Mouse (Mus musculus): ENCODE results near the gene Tmem218. TPM values are rescaled to one million over a fixed set of nuclear protein-coding genes. Genes with fewer than 3 reads are reported as not detected.

Gene Tmem218
- polyA plus RNA-seq, 1 experiment from 2014 or later: 11.5 TPM

- H3K4me3 ChIP-seq (ENCODE audit: low read depth, low read length): no peak overlapping the region
- H3K27me3 ChIP-seq (ENCODE audit: control insufficient read depth, insufficient read depth, low read length): no peaks in the 10 kb centered on the region
- no peak overlapping the region for H3K9ac ChIP-seq (ENCODE audit: low read length)
- ATAC-seq (ENCODE audit: insufficient read depth, low FRiP score, low TSS enrichment) (no peak), DNase-seq (ENCODE audit: low spot score) (no peak)
- H3K36me3 ChIP-seq (ENCODE audit: control insufficient read depth, insufficient read depth, low read length): no peaks in the 10 kb centered on the region
- 79% methylated on average over 2 of the region's 2 CpGs for WGBS
- H3K4me2 ChIP-seq (ENCODE audit: low read depth): no peak overlapping the region
- H3K27ac ChIP-seq (ENCODE audit: low read depth, low read length): no peak overlapping the region
- no peaks in the 10 kb centered on the region for H3K4me1 ChIP-seq (ENCODE audit: control insufficient read depth, insufficient read depth, low read length)
- H3K9me3 ChIP-seq (ENCODE audit: control insufficient read depth, low read length): no peaks in the 10 kb centered on the region
These were observed 37.4 kb downstream of the Tmem218 start for GRCm38 (mm10) chr9:37245404-37245803.

GRCm38 (mm10) chr9:37245810-37246209 is 37.8 kb downstream of the Tmem218 start:
- 93% methylated on average over 1 of the region's 1 CpGs for WGBS
- Histone ChIP-seq H3K4me2 (ENCODE audit: low read depth) (no peak overlapping the region), H3K9ac (ENCODE audit: low read length) (no peak overlapping the region), H3K9me3 (ENCODE audit: control insufficient read depth, low read length) (no peaks in the 10 kb centered on the region), H3K27me3 (ENCODE audit: control insufficient read depth, insufficient read depth, low read length) (no peaks in the 10 kb centered on the region), H3K27ac (ENCODE audit: low read depth, low read length) (no peak overlapping the region), H3K36me3 (ENCODE audit: control insufficient read depth, insufficient read depth, low read length) (no peaks in the 10 kb centered on the region), H3K4me1 (ENCODE audit: control insufficient read depth, insufficient read depth, low read length) (no peaks in the 10 kb centered on the region), H3K4me3 (ENCODE audit: low read depth, low read length) (no peak overlapping the region)
- no peak for DNase-seq (ENCODE audit: low spot score)
- ATAC-seq (ENCODE audit: insufficient read depth, low FRiP score, low TSS enrichment): no peak

GRCm38 (mm10) chr9:37247429-37247828 is 39.4 kb downstream of the Tmem218 start:
- Histone ChIP-seq H3K9ac (ENCODE audit: low read length) (no peak overlapping the region), H3K4me1 (ENCODE audit: control insufficient read depth, insufficient read depth, low read length) (no peaks in the 10 kb centered on the region), H3K4me2 (ENCODE audit: low read depth) (no peak overlapping the region), H3K4me3 (ENCODE audit: low read depth, low read length) (no peak overlapping the region), H3K9me3 (ENCODE audit: control insufficient read depth, low read length) (no peaks in the 10 kb centered on the region), H3K27me3 (ENCODE audit: control insufficient read depth, insufficient read depth, low read length) (no peaks in the 10 kb centered on the region), H3K36me3 (ENCODE audit: control insufficient read depth, insufficient read depth, low read length) (no peaks in the 10 kb centered on the region), H3K27ac (ENCODE audit: low read depth, low read length) (no peak overlapping the region)
- DNase-seq (ENCODE audit: low spot score): no peak
- ATAC-seq (ENCODE audit: insufficient read depth, low FRiP score, low TSS enrichment): no peak

GRCm38 (mm10) chr9:37248381-37248906 is 40.4 kb downstream of the Tmem218 start:
- Histone ChIP-seq H3K27ac (ENCODE audit: low read depth, low read length) (no peak overlapping the region), H3K4me3 (ENCODE audit: low read depth, low read length) (no peak overlapping the region), H3K9ac (ENCODE audit: low read length) (no peak overlapping the region), H3K27me3 (ENCODE audit: control insufficient read depth, insufficient read depth, low read length) (no peaks in the 10 kb centered on the region), H3K4me2 (ENCODE audit: low read depth) (no peak overlapping the region), H3K4me1 (ENCODE audit: control insufficient read depth, insufficient read depth, low read length) (no peaks in the 10 kb centered on the region), H3K9me3 (ENCODE audit: control insufficient read depth, low read length) (no peaks in the 10 kb centered on the region), H3K36me3 (ENCODE audit: control insufficient read depth, insufficient read depth, low read length) (no peaks in the 10 kb centered on the region)
- no peak for ATAC-seq (ENCODE audit: insufficient read depth, low FRiP score, low TSS enrichment)
- DNase-seq (ENCODE audit: low spot score): no peak
- WGBS: 42% methylated on average over 3 of the region's 3 CpGs

GRCm38 (mm10) chr9:37249976-37250375 is 42.0 kb downstream of the Tmem218 start:
- no peak overlapping the region for H3K4me2 ChIP-seq (ENCODE audit: low read depth)
- no peak overlapping the region for H3K9ac ChIP-seq (ENCODE audit: low read length)
- no peak for DNase-seq (ENCODE audit: low spot score)
- no peak for ATAC-seq (ENCODE audit: insufficient read depth, low FRiP score, low TSS enrichment)
- no peak overlapping the region for H3K27ac ChIP-seq (ENCODE audit: low read depth, low read length)
- H3K36me3 ChIP-seq (ENCODE audit: control insufficient read depth, insufficient read depth, low read length): no peaks in the 10 kb centered on the region
- no peak overlapping the region for H3K4me3 ChIP-seq (ENCODE audit: low read depth, low read length)
- no peaks in the 10 kb centered on the region for H3K9me3 ChIP-seq (ENCODE audit: control insufficient read depth, low read length)
- no peaks in the 10 kb centered on the region for H3K27me3 ChIP-seq (ENCODE audit: control insufficient read depth, insufficient read depth, low read length)
- 86% methylated on average over 3 of the region's 3 CpGs for WGBS
- H3K4me1 ChIP-seq (ENCODE audit: control insufficient read depth, insufficient read depth, low read length): peaks cover 4% of the 10 kb centered on the region; the same call in 1 of the 2 replicates

- ATAC-seq (ENCODE audit: insufficient read depth, low FRiP score, low TSS enrichment): no peak
- DNase-seq (ENCODE audit: low spot score): no peak
- H3K4me3 ChIP-seq (ENCODE audit: low read depth, low read length): no peak overlapping the region
- no peaks in the 10 kb centered on the region for H3K36me3 ChIP-seq (ENCODE audit: control insufficient read depth, insufficient read depth, low read length)
- WGBS: 85% methylated on average over 6 of the region's 6 CpGs
- peaks cover 4% of the 10 kb centered on the region; the same call in 1 of the 2 replicates for H3K4me1 ChIP-seq (ENCODE audit: control insufficient read depth, insufficient read depth, low read length)
- no peak overlapping the region for H3K4me2 ChIP-seq (ENCODE audit: low read depth)
- no peaks in the 10 kb centered on the region for H3K27me3 ChIP-seq (ENCODE audit: control insufficient read depth, insufficient read depth, low read length)
- no peaks in the 10 kb centered on the region for H3K9me3 ChIP-seq (ENCODE audit: control insufficient read depth, low read length)
- no peak overlapping the region for H3K27ac ChIP-seq (ENCODE audit: low read depth, low read length)
- no peak overlapping the region for H3K9ac ChIP-seq (ENCODE audit: low read length)
These were observed 42.6 kb downstream of the Tmem218 start for GRCm38 (mm10) chr9:37250631-37251030.

GRCm38 (mm10) chr9:37254531-37255110 is 46.6 kb downstream of the Tmem218 start:
- Histone ChIP-seq H3K9me3 (ENCODE audit: control insufficient read depth, low read length) (no peaks in the 10 kb centered on the region), H3K4me2 (ENCODE audit: low read depth) (peak overlapping the region; percentile 66), H3K4me1 (ENCODE audit: control insufficient read depth, insufficient read depth, low read length) (peaks cover 4% of the 10 kb centered on the region; the same call in 1 of the 2 replicates), H3K36me3 (ENCODE audit: control insufficient read depth, insufficient read depth, low read length) (no peaks in the 10 kb centered on the region), H3K4me3 (ENCODE audit: low read depth, low read length) (peak overlapping the region; percentile 35; the same call in 1 of the 2 replicates), H3K27me3 (ENCODE audit: control insufficient read depth, insufficient read depth, low read length) (no peaks in the 10 kb centered on the region), H3K27ac (ENCODE audit: low read depth, low read length) (no peak overlapping the region), H3K9ac (ENCODE audit: low read length) (no peak overlapping the region)
- WGBS: 22% methylated on average over 6 of the region's 6 CpGs
- ATAC-seq (ENCODE audit: insufficient read depth, low FRiP score, low TSS enrichment) (no peak), DNase-seq (ENCODE audit: low spot score) (no peak)

- peak; percentile 54 for ATAC-seq (ENCODE audit: insufficient read depth, low FRiP score, low TSS enrichment)
These were observed 47.3 kb downstream of the Tmem218 start, which contains the start of gene Slc37a2 for GRCm38 (mm10) chr9:37255149-37255888. Gene Slc37a2, minus strand, starts transcription at chr9:37255738.

More at GRCm38 (mm10) chr9:37255149-37255888, 47.3 kb downstream of the Tmem218 start, which contains the start of gene Slc37a2:
- Histone ChIP-seq H3K27me3 (ENCODE audit: control insufficient read depth, insufficient read depth, low read length) (no peaks in the 10 kb centered on the region), H3K4me1 (ENCODE audit: control insufficient read depth, insufficient read depth, low read length) (peaks cover 4% of the 10 kb centered on the region; the same call in 1 of the 2 replicates), H3K9me3 (ENCODE audit: control insufficient read depth, low read length) (no peaks in the 10 kb centered on the region), H3K36me3 (ENCODE audit: control insufficient read depth, insufficient read depth, low read length) (no peaks in the 10 kb centered on the region), H3K4me3 (ENCODE audit: low read depth, low read length) (peak within 1 kb of the TSS; percentile 35), H3K4me2 (ENCODE audit: low read depth) (peak within 1 kb of the TSS; percentile 66), H3K9ac (ENCODE audit: low read length) (peak within 1 kb of the TSS; percentile 45), H3K27ac (ENCODE audit: low read depth, low read length) (no peak within 1 kb of the TSS)
- WGBS: 2% methylated on average over 38 of the region's 38 CpGs
- DNase-seq (ENCODE audit: low spot score): peak; percentile 68

All from neural tube, embryonic 11.5 days (tissue).